13 mouse cellular contexts compared by ENCODE assay signal in the genomic region with DNA sequence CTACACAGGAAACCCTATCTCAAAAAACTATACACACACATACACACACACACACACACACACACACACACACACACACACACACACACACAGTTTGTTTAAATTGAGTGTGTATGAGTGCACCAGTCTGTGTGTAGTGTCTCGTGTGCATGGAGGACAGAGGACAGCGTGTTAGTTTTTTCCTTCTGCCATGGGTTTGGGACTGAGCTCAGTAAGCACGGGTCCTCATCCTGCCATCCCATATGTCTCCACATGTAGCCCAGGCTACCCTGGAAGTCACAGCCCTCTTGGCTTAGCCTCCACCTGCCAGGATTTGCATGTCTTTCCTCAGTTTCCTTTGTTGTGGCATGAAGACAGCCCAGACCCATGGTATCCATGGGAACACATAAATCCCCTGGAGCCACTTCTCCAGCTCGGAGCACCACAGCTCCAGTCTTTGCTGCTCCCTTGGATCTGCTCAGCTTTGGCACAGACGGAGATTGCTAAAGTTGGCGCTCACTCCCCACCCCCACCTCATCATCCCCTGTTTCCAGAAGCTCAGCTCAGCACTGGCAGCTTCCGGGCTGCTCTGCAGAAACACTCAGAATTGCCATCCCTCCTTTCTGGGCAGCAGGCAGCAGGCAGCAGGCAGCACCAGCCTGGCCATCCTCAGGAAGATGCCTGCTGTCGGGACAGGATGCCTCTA. TPM values are rescaled to one million over a fixed set of nuclear protein-coding genes. Genes with fewer than 3 reads are reported as not detected.
DNase-seq lines count a peak whose midpoint lies in the region; ATAC-seq and TF ChIP-seq lines count a peak whose summit lies in the region.
"Had no signal": no experiment of that assay in that cellular context is flagged by ENCODE, and none has a peak within 500 bp of the region (broad histone marks: within the 10 kb centered on the region; RNA-seq: fewer than 3 reads in every experiment).

No protein-coding gene starts in this region.

- WGBS in hindbrain, embryonic 16.5 days: 64% methylated on average over 8 of the region's 8 CpGs
- 80% methylated on average over 8 of the region's 8 CpGs for WGBS in hindbrain, embryonic 14.5 days
- 69% methylated on average over 8 of the region's 8 CpGs for WGBS in midbrain, embryonic 14.5 days
- WGBS in midbrain, embryonic 13.5 days: 70% methylated on average over 8 of the region's 8 CpGs
- WGBS in midbrain, embryonic 16.5 days: 65% methylated on average over 8 of the region's 8 CpGs
- 96% methylated on average over 8 of the region's 8 CpGs for WGBS in thymus, adult 2 months
- 70% methylated on average over 8 of the region's 8 CpGs for WGBS in neural tube, embryonic 15.5 days

- no peak overlapping the region for H3K4me3 ChIP-seq in hindbrain, embryonic 16.5 days (ENCODE audit: low read length)
- no peak overlapping the region for H3K4me3 ChIP-seq in hindbrain, embryonic 14.5 days (replicated peaks; ENCODE audit: low read length)
- H3K4me3 ChIP-seq in midbrain, embryonic 14.5 days (replicated peaks; ENCODE audit: low read depth, low read length): no peak overlapping the region
- no peak overlapping the region for H3K4me3 ChIP-seq in midbrain, embryonic 13.5 days (replicated peaks)
- H3K4me3 ChIP-seq in midbrain, embryonic 16.5 days (ENCODE audit: low read depth, low read length): no peak overlapping the region
- no peak overlapping the region for H3K4me3 ChIP-seq in thymus, adult 2 months (ENCODE audit: control insufficient read depth, insufficient read depth, low read length)
- no peak overlapping the region for H3K4me3 ChIP-seq in neural tube, embryonic 15.5 days (replicated peaks)
- H3K4me3 ChIP-seq: limb, embryonic 15.5 days had no signal

- no peaks in the 10 kb centered on the region; the same call in 1 of the 2 replicates for H3K4me1 ChIP-seq in hindbrain, embryonic 16.5 days (ENCODE audit: control insufficient read depth, insufficient read depth, low read depth, low read length)
- 0 out of 2 replicates have a peak, but pooled peaks cover 4% of the 10 kb centered on the region for H3K4me1 ChIP-seq in hindbrain, embryonic 14.5 days (replicated peaks; ENCODE audit: control insufficient read depth, insufficient read depth, low read length)
- 0 out of 2 replicates have a peak, but pooled peaks cover 7% of the 10 kb centered on the region for H3K4me1 ChIP-seq in midbrain, embryonic 14.5 days (ENCODE audit: control insufficient read depth, insufficient read depth, low read length)
- H3K4me1 ChIP-seq in midbrain, embryonic 13.5 days (replicated peaks): peaks cover 27% of the 10 kb centered on the region
- H3K4me1 ChIP-seq in midbrain, embryonic 16.5 days (ENCODE audit: control insufficient read depth, insufficient read depth, low read length): peaks cover 5% of the 10 kb centered on the region
- H3K4me1 ChIP-seq in thymus, adult 2 months (replicated peaks; ENCODE audit: control insufficient read depth, insufficient read depth, low read length): no peaks in the 10 kb centered on the region
- peaks cover 6% of the 10 kb centered on the region for H3K4me1 ChIP-seq in neural tube, embryonic 15.5 days

- H3K27me3 ChIP-seq in hindbrain, embryonic 16.5 days (replicated peaks; ENCODE audit: control insufficient read depth, insufficient read depth, low read length): no peaks in the 10 kb centered on the region
- no peaks in the 10 kb centered on the region for H3K27me3 ChIP-seq in hindbrain, embryonic 14.5 days (ENCODE audit: control insufficient read depth, insufficient read depth, low read length)
- no peaks in the 10 kb centered on the region for H3K27me3 ChIP-seq in midbrain, embryonic 14.5 days (ENCODE audit: control insufficient read depth, insufficient read depth, low read length)
- H3K27me3 ChIP-seq in midbrain, embryonic 13.5 days: no peaks in the 10 kb centered on the region
- no peaks in the 10 kb centered on the region for H3K27me3 ChIP-seq in midbrain, embryonic 16.5 days (ENCODE audit: control insufficient read depth, insufficient read depth, low read depth, low read length)
- no peaks in the 10 kb centered on the region for H3K27me3 ChIP-seq in thymus, adult 2 months (ENCODE audit: control insufficient read depth, insufficient read depth, low read length)
- no peaks in the 10 kb centered on the region for H3K27me3 ChIP-seq in neural tube, embryonic 15.5 days (replicated peaks)
- H3K27me3 ChIP-seq: limb, embryonic 15.5 days had no signal

- DNase-seq in hindbrain, embryonic 14.5 days (ENCODE audit: low spot score): no peak
- DNase-seq in midbrain, embryonic 14.5 days: peak; percentile 40
- no peak for DNase-seq in thymus, adult 2 months
- DNase-seq in kidney, postnatal 4 days: no peak
- DNase-seq: kidney, postnatal 14 days; thymus, postnatal 14 days had no signal

- H3K9ac ChIP-seq in hindbrain, embryonic 16.5 days (ENCODE audit: low read depth, low read length): no peak overlapping the region
- H3K9ac ChIP-seq in hindbrain, embryonic 14.5 days: no peak overlapping the region
- no peak overlapping the region for H3K9ac ChIP-seq in midbrain, embryonic 14.5 days (replicated peaks; ENCODE audit: low read length)
- H3K9ac ChIP-seq in midbrain, embryonic 13.5 days (replicated peaks): no peak overlapping the region
- no peak overlapping the region for H3K9ac ChIP-seq in midbrain, embryonic 16.5 days (ENCODE audit: low read depth, low read length)
- H3K9ac ChIP-seq in neural tube, embryonic 15.5 days (replicated peaks): no peak overlapping the region
- H3K9ac ChIP-seq: limb, embryonic 15.5 days had no signal

- H3K36me3 ChIP-seq in hindbrain, embryonic 16.5 days (ENCODE audit: control insufficient read depth, insufficient read depth, low read length): no peaks in the 10 kb centered on the region
- H3K36me3 ChIP-seq in hindbrain, embryonic 14.5 days (replicated peaks; ENCODE audit: control insufficient read depth, insufficient read depth): no peaks in the 10 kb centered on the region
- no peaks in the 10 kb centered on the region for H3K36me3 ChIP-seq in midbrain, embryonic 14.5 days (ENCODE audit: control insufficient read depth, insufficient read depth, low read length)
- no peaks in the 10 kb centered on the region for H3K36me3 ChIP-seq in midbrain, embryonic 13.5 days
- H3K36me3 ChIP-seq in midbrain, embryonic 16.5 days (ENCODE audit: control insufficient read depth, insufficient read depth, low read length): no peaks in the 10 kb centered on the region
- H3K36me3 ChIP-seq in thymus, adult 2 months (ENCODE audit: control insufficient read depth, insufficient read depth, low read length): no peaks in the 10 kb centered on the region
- H3K36me3 ChIP-seq in neural tube, embryonic 15.5 days: no peaks in the 10 kb centered on the region
- H3K36me3 ChIP-seq: limb, embryonic 15.5 days had no signal

- TF ChIP-seq POLR2A in thymus, adult 2 months (IDR thresholded peaks at IDR 0.05; ENCODE audit: control insufficient read depth, extremely low read depth, insufficient read depth, low read length, poor library complexity): no peak

- H3K4me2 ChIP-seq in hindbrain, embryonic 16.5 days (ENCODE audit: low read length): no peak overlapping the region
- H3K4me2 ChIP-seq in hindbrain, embryonic 14.5 days (replicated peaks): no peak overlapping the region
- no peak overlapping the region for H3K4me2 ChIP-seq in midbrain, embryonic 14.5 days (ENCODE audit: low read length)
- H3K4me2 ChIP-seq in midbrain, embryonic 13.5 days (replicated peaks): no peak overlapping the region
- H3K4me2 ChIP-seq in midbrain, embryonic 16.5 days (ENCODE audit: low read length): no peak overlapping the region
- H3K4me2 ChIP-seq in neural tube, embryonic 15.5 days: no peak overlapping the region
- H3K4me2 ChIP-seq: limb, embryonic 15.5 days had no signal

- TF ChIP-seq CTCF in thymus, adult 2 months (IDR thresholded peaks at IDR 0.05; ENCODE audit: borderline replicate concordance, control insufficient read depth, extremely low read depth, insufficient read depth, low read length, poor library complexity): no peak

- H3K27ac ChIP-seq in hindbrain, embryonic 16.5 days (ENCODE audit: low read depth, low read length): no peak overlapping the region
- H3K27ac ChIP-seq in hindbrain, embryonic 14.5 days: no peak overlapping the region
- 0 out of 2 replicates have a peak overlapping the region, but pooled peaks have one; percentile 37 for H3K27ac ChIP-seq in midbrain, embryonic 14.5 days (replicated peaks; ENCODE audit: low read depth, low read length)
- H3K27ac ChIP-seq in midbrain, embryonic 13.5 days: no peak overlapping the region
- peak overlapping the region; percentile 55 for H3K27ac ChIP-seq in midbrain, embryonic 16.5 days (ENCODE audit: low read length)
- H3K27ac ChIP-seq in thymus, adult 2 months (ENCODE audit: control insufficient read depth, insufficient read depth, low read length): no peak overlapping the region
- H3K27ac ChIP-seq in neural tube, embryonic 15.5 days (replicated peaks): no peak overlapping the region
- H3K27ac ChIP-seq: limb, embryonic 15.5 days had no signal

- ATAC-seq in hindbrain, embryonic 16.5 days: peak; percentile 50
- no peak for ATAC-seq in hindbrain, embryonic 14.5 days (ENCODE audit: low FRiP score)
- ATAC-seq in midbrain, embryonic 14.5 days (ENCODE audit: low FRiP score, low TSS enrichment): no peak
- no peak for ATAC-seq in midbrain, embryonic 13.5 days
- peak; percentile 44; the same call in 1 of the 2 replicates for ATAC-seq in midbrain, embryonic 16.5 days
- ATAC-seq in neural tube, embryonic 15.5 days (ENCODE audit: low FRiP score): no peak
- ATAC-seq: activated CD4-positive, CD25-positive, alpha-beta regulatory T cell, adult 4 months; inflammation-experienced regulatory T-cells, adult 6 months had no signal

- H3K9me3 ChIP-seq in hindbrain, embryonic 16.5 days (ENCODE audit: control insufficient read depth, low read length): no peaks in the 10 kb centered on the region
- no peaks in the 10 kb centered on the region for H3K9me3 ChIP-seq in hindbrain, embryonic 14.5 days (ENCODE audit: control insufficient read depth, low read length)
- no peaks in the 10 kb centered on the region for H3K9me3 ChIP-seq in midbrain, embryonic 14.5 days (ENCODE audit: control insufficient read depth, low read length)
- H3K9me3 ChIP-seq in midbrain, embryonic 13.5 days: no peaks in the 10 kb centered on the region
- no peaks in the 10 kb centered on the region for H3K9me3 ChIP-seq in midbrain, embryonic 16.5 days (replicated peaks; ENCODE audit: control insufficient read depth, low read length, poor library complexity, severe bottlenecking)
- H3K9me3 ChIP-seq in neural tube, embryonic 15.5 days (replicated peaks): no peaks in the 10 kb centered on the region
- H3K9me3 ChIP-seq: limb, embryonic 15.5 days had no signal

RNA-seq across cellular contexts. Expression of a gene that starts 41.2 kb away (rescaled TPM):
- polyA plus RNA-seq in hindbrain, embryonic 16.5 days (2015; fragmentation: Nextera tagmentation; extraction: Ambion mirVana): 12.5 and 13.1 TPM in 2 replicates
- polyA plus RNA-seq in hindbrain, embryonic 14.5 days (2014; fragmentation: Nextera tagmentation; extraction: Ambion mirVana): 17.9 and 19.3 TPM in 2 replicates
- 16.2 and 19.9 TPM in 2 replicates for polyA plus RNA-seq in midbrain, embryonic 14.5 days (2014; fragmentation: Nextera tagmentation; extraction: Ambion mirVana)
- 9.0 and 9.4 TPM in 2 replicates for polyA plus RNA-seq in midbrain, embryonic 13.5 days (2015; fragmentation: Nextera tagmentation; extraction: Ambion mirVana)
- 12.3 and 13.2 TPM in 2 replicates for polyA plus RNA-seq in midbrain, embryonic 16.5 days (2015; fragmentation: Nextera tagmentation; extraction: Ambion mirVana)
- polyA plus RNA-seq in thymus, adult 2 months (2012; rRNA removed): 75.3 and 86.0 TPM in 2 replicates
- 13.9 and 16.4 TPM in 2 replicates for polyA plus RNA-seq in neural tube, embryonic 15.5 days (2015; fragmentation: Nextera tagmentation; extraction: Ambion mirVana)

RNA-seq across cellular contexts. Expression of a gene that starts 46.4 kb away (rescaled TPM):
- polyA plus RNA-seq in hindbrain, embryonic 16.5 days (2015; fragmentation: Nextera tagmentation; extraction: Ambion mirVana): 8.9 and 9.7 TPM in 2 replicates
- 6.3 and 7.3 TPM in 2 replicates for polyA plus RNA-seq in hindbrain, embryonic 14.5 days (2014; fragmentation: Nextera tagmentation; extraction: Ambion mirVana)
- polyA plus RNA-seq in midbrain, embryonic 14.5 days (2014; fragmentation: Nextera tagmentation; extraction: Ambion mirVana): 7.1 and 8.4 TPM in 2 replicates
- 10.6 and 13.5 TPM in 2 replicates for polyA plus RNA-seq in midbrain, embryonic 13.5 days (2015; fragmentation: Nextera tagmentation; extraction: Ambion mirVana)
- polyA plus RNA-seq in midbrain, embryonic 16.5 days (2015; fragmentation: Nextera tagmentation; extraction: Ambion mirVana): 8.0 and 9.0 TPM in 2 replicates
- 30.2 and 42.2 TPM in 2 replicates for polyA plus RNA-seq in thymus, adult 2 months (2012; rRNA removed)
- polyA plus RNA-seq in neural tube, embryonic 15.5 days (2015; fragmentation: Nextera tagmentation; extraction: Ambion mirVana): 7.0 and 13.3 TPM in 2 replicates

Comparison
In these comparisons a context has a peak if more than half of its experiments do, and no peak if none do; other contexts are left out.
1. ATAC-seq: peak in hindbrain, embryonic 16.5 days (single experiment) and midbrain, embryonic 16.5 days (single experiment); none in hindbrain, embryonic 14.5 days (single experiment), midbrain, embryonic 14.5 days (single experiment), midbrain, embryonic 13.5 days (single experiment) and neural tube, embryonic 15.5 days (single experiment).
2. H3K27ac ChIP-seq: peak in midbrain, embryonic 14.5 days (single experiment) and midbrain, embryonic 16.5 days (single experiment); none in hindbrain, embryonic 16.5 days (single experiment), hindbrain, embryonic 14.5 days (single experiment), midbrain, embryonic 13.5 days (single experiment), thymus, adult 2 months (single experiment) and neural tube, embryonic 15.5 days (single experiment).